Mouse (Mus musculus): ENCODE measurements at regions not wholly inside any gene's neighbourhood (a gene's known extent, or its start where the extent isn't known, plus 50 kb on each side); places are given as distances from the start of the nearest gene placed in this dataset.

DNA sequence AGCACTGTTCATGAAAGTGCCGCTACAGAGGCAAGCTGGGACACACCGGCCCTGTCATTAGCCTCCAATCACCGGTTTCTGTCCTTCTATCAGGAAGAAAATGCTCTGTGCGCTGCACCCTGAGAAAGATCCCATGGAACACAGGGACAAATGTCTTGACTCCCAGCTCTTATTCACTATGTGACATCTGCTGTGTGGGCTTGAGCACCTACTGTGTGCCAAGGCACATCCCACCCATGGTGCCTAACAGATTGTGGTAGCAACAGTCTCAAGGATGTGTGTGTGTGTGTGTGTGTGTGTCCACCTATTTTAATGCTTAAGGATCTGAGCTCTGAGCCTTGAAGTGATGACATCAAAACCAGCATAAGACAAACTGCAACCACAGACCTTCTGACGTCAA is 113.4 kb upstream of the Tbx3 start:
- no peak for TF ChIP-seq CTCF (IDR thresholded peaks at IDR 0.05)
- TF ChIP-seq EP300 (IDR thresholded peaks at IDR 0.05): no peak

Data from lung, postnatal 0 days (tissue).